Mouse (Mus musculus) ES-Bruce4 (cell line): Measurements from ENCODE around the gene Fyn. TPM values are rescaled to one million over a fixed set of nuclear protein-coding genes. Genes with fewer than 3 reads are reported as not detected.

Experiments used
- H3K27ac ChIP-seq: 2 replicates; pipeline ENCODE4 v1.5.1; 2012; ENCODE audit warnings: low read length, inconsistent platforms; ENCODE audit not compliant: insufficient read depth
- H3K27me3 ChIP-seq: 2 replicates; pipeline ENCODE4 v1.6.1; 2012; ENCODE audit warnings: mild to moderate bottlenecking, low read length, inconsistent platforms; ENCODE audit not compliant: control insufficient read depth, poor library complexity, insufficient read depth, severe bottlenecking
- H3K36me3 ChIP-seq: 2 replicates; pipeline ENCODE4 v1.6.1; 2012; ENCODE audit warnings: inconsistent platforms, mild to moderate bottlenecking, low read length, moderate library complexity; ENCODE audit not compliant: control insufficient read depth, poor library complexity, insufficient read depth, severe bottlenecking
- H3K4me1 ChIP-seq: one replicate; pipeline ENCODE4 v1.8.1; 2011; ENCODE audit warnings: low read length; ENCODE audit not compliant: control insufficient read depth, insufficient read depth
- H3K4me3 ChIP-seq: 2 replicates; pipeline ENCODE4 v1.5.1; 2011; ENCODE audit warnings: low read depth, mild to moderate bottlenecking, low read length
- H3K9ac ChIP-seq: 2 replicates; pipeline ENCODE4 v1.6.1; 2012; ENCODE audit warnings: low read depth, mild to moderate bottlenecking, inconsistent platforms; ENCODE audit not compliant: poor library complexity, severe bottlenecking
- H3K9me3 ChIP-seq: replicated peaks from 2 replicates; pipeline ENCODE4 v1.6.1; 2012; ENCODE audit warnings: mild to moderate bottlenecking, low read length, inconsistent platforms; ENCODE audit not compliant: control insufficient read depth, poor library complexity, insufficient read depth, severe bottlenecking
- CTCF ChIP-seq: IDR thresholded peaks from one replicate; pipeline ENCODE4 v1.8.1; 2011; ENCODE audit warnings: low read depth, low read length
- EP300 ChIP-seq: IDR thresholded peaks from 2 replicates; pipeline ENCODE4 v1.6.1; 2011; ENCODE audit warnings: low read depth, low read length; ENCODE audit not compliant: insufficient read depth
- POLR2A ChIP-seq: IDR thresholded peaks from one replicate; pipeline ENCODE4 v1.8.1; 2011; ENCODE audit warnings: low read length; ENCODE audit not compliant: insufficient read depth
- polyA plus RNA-seq: library from polyadenylated mRNA; stranded (reverse); fragments of >200 nt; gene quantifications from 2 replicates; pipeline ENCODE4 v1.2.4, GENCODE M21; 2011; ENCODE audit warnings: low read depth; ENCODE audit not compliant: missing spikeins, insufficient read depth, insufficient read length

The Fyn gene
- polyA plus RNA-seq, 1 experiment: 19.1 TPM

GRCm38 (mm10) chr10:39568991-39569390 is 200.3 kb downstream of the Fyn start:
- no peaks in the 10 kb centered on the region for H3K9me3 ChIP-seq
- no peak overlapping the region for H3K9ac ChIP-seq
- peaks cover 2% of the 10 kb centered on the region for H3K4me1 ChIP-seq
- TF ChIP-seq POLR2A (no peak), EP300 (no peak), CTCF (no peak)
- no peak overlapping the region for H3K27ac ChIP-seq
- H3K4me3 ChIP-seq: no peak overlapping the region
- H3K36me3 ChIP-seq: no peaks in the 10 kb centered on the region
- H3K27me3 ChIP-seq: no peaks in the 10 kb centered on the region

GRCm38 (mm10) chr10:39571011-39571410 is 202.4 kb downstream of the Fyn start:
- TF ChIP-seq EP300 (no peak), POLR2A (no peak), CTCF (no peak)
- no peak overlapping the region for H3K27ac ChIP-seq

GRCm38 (mm10) chr10:39572050-39572671 is 203.5 kb downstream of the Fyn start:
- H3K4me3 ChIP-seq: no peak overlapping the region
- no peaks in the 10 kb centered on the region for H3K36me3 ChIP-seq
- TF ChIP-seq POLR2A: no peak
- TF ChIP-seq CTCF: no peak
- TF ChIP-seq EP300: no peak
- no peaks in the 10 kb centered on the region for H3K9me3 ChIP-seq
- no peak overlapping the region for H3K27ac ChIP-seq
- H3K4me1 ChIP-seq: peaks cover 2% of the 10 kb centered on the region
- no peaks in the 10 kb centered on the region for H3K27me3 ChIP-seq
- H3K9ac ChIP-seq: no peak overlapping the region

More at GRCm38 (mm10) chr10:39571011-39571410, 202.4 kb downstream of the Fyn start:
- Histone ChIP-seq H3K9ac (no peak overlapping the region), H3K4me1 (peaks cover 2% of the 10 kb centered on the region), H3K9me3 (no peaks in the 10 kb centered on the region), H3K27me3 (no peaks in the 10 kb centered on the region), H3K36me3 (no peaks in the 10 kb centered on the region), H3K4me3 (no peak overlapping the region)

GRCm38 (mm10) chr10:39572672-39573051 is 204.0 kb downstream of the Fyn start:
- H3K4me1 ChIP-seq: peaks cover 2% of the 10 kb centered on the region
- H3K9me3 ChIP-seq: no peaks in the 10 kb centered on the region
- H3K27me3 ChIP-seq: no peaks in the 10 kb centered on the region
- H3K9ac ChIP-seq: no peak overlapping the region
- H3K4me3 ChIP-seq: no peak overlapping the region
- no peak overlapping the region for H3K27ac ChIP-seq
- TF ChIP-seq POLR2A (no peak), EP300 (no peak), CTCF (no peak)
- no peaks in the 10 kb centered on the region for H3K36me3 ChIP-seq

- H3K4me1 ChIP-seq: peaks cover 2% of the 10 kb centered on the region
- no peak overlapping the region for H3K27ac ChIP-seq
- no peak for TF ChIP-seq EP300
- TF ChIP-seq CTCF: no peak
- no peak for TF ChIP-seq POLR2A
- H3K9ac ChIP-seq: no peak overlapping the region
- H3K27me3 ChIP-seq: no peaks in the 10 kb centered on the region
- H3K36me3 ChIP-seq: no peaks in the 10 kb centered on the region
- no peaks in the 10 kb centered on the region for H3K9me3 ChIP-seq
- no peak overlapping the region for H3K4me3 ChIP-seq
Measured at GRCm38 (mm10) chr10:39576466-39576865, 207.8 kb downstream of the Fyn start.

- H3K9me3 ChIP-seq: no peaks in the 10 kb centered on the region
- TF ChIP-seq EP300 (no peak), POLR2A (no peak), CTCF (no peak)
- H3K27me3 ChIP-seq: no peaks in the 10 kb centered on the region
- H3K36me3 ChIP-seq: no peaks in the 10 kb centered on the region
- no peak overlapping the region for H3K4me3 ChIP-seq
- H3K9ac ChIP-seq: no peak overlapping the region
- no peak overlapping the region for H3K27ac ChIP-seq
- H3K4me1 ChIP-seq: no peaks in the 10 kb centered on the region
Measured at GRCm38 (mm10) chr10:39580477-39580876, 211.8 kb downstream of the Fyn start.
